Comparison of ENCODE assay signal across 9 mouse cellular contexts in genomic region chr7:79935511-79936205, GRCm38 (mm10). TPM values are rescaled to one million over a fixed set of nuclear protein-coding genes. Genes with fewer than 3 reads are reported as not detected.
DNase-seq lines count a peak whose midpoint lies in the region; ATAC-seq and TF ChIP-seq lines count a peak whose summit lies in the region.
"Had no signal": no experiment of that assay in that cellular context is flagged by ENCODE, and none has a peak within 500 bp of the region (broad histone marks: within the 10 kb centered on the region; RNA-seq: fewer than 3 reads in every experiment).

No protein-coding gene starts in this region.

- H3K9ac ChIP-seq in forebrain, embryonic 14.5 days (ENCODE audit: low read length): peak overlapping the region; percentile 76

- intact Hi-C loops in heart, postnatal 36 days (cut with DNase I): loop anchor here (5.0 to 10.0 kb wide), 4 partner anchors 87 to 329 kb away; partner anchors contain the start of genes Idh2, Ngrn, Vps33b and Zfp710

- WGBS in forebrain, embryonic 14.5 days: 14% methylated on average over 19 of the region's 19 CpGs
- 3% methylated on average over 19 of the region's 19 CpGs for WGBS in large intestine, adult 2 months

- peak overlapping the region; percentile 74 for H3K4me2 ChIP-seq in forebrain, embryonic 14.5 days (ENCODE audit: low read length)

- peaks cover 3% of the 10 kb centered on the region; the same call in 1 of the 2 replicates for H3K4me1 ChIP-seq in testis, adult 2 months (ENCODE audit: control insufficient read depth, insufficient read depth, low read length)
- peaks cover 11% of the 10 kb centered on the region; the same call in 1 of the 2 replicates for H3K4me1 ChIP-seq in forebrain, embryonic 14.5 days (ENCODE audit: control insufficient read depth, insufficient read depth, low read length)
- H3K4me1 ChIP-seq in megakaryocyte, embryonic 14.5 days: peaks cover 18% of the 10 kb centered on the region

- peak overlapping the region; percentile 30; the same call in 1 of the 2 replicates for H3K4me3 ChIP-seq in testis, adult 2 months (ENCODE audit: control insufficient read depth, low read depth, low read length)
- peak overlapping the region; percentile 43 for H3K4me3 ChIP-seq in forebrain, embryonic 14.5 days (ENCODE audit: low read depth, low read length)
- peak overlapping the region; percentile 88 for H3K4me3 ChIP-seq in megakaryocyte, embryonic 14.5 days (replicated peaks)

- TF ChIP-seq POLR2A in testis, adult 2 months (IDR thresholded peaks at IDR 0.05; ENCODE audit: control insufficient read depth, low read depth, low read length): no peak

- H3K9me3 ChIP-seq in forebrain, embryonic 14.5 days (replicated peaks; ENCODE audit: control insufficient read depth, low read length): no peaks in the 10 kb centered on the region
- peaks cover 16% of the 10 kb centered on the region for H3K9me3 ChIP-seq in megakaryocyte, embryonic 14.5 days

- peak overlapping the region; percentile 26 for H3K27ac ChIP-seq in testis, adult 2 months (ENCODE audit: control insufficient read depth, insufficient read depth, low read depth, low read length)
- no peak overlapping the region for H3K27ac ChIP-seq in forebrain, embryonic 14.5 days (ENCODE audit: low read depth, low read length)

- peak; percentile 44; the same call in 1 of the 2 replicates for ATAC-seq in forebrain, embryonic 14.5 days

- H3K36me3 ChIP-seq in testis, adult 2 months (ENCODE audit: control insufficient read depth, insufficient read depth, low read length): no peaks in the 10 kb centered on the region
- H3K36me3 ChIP-seq in forebrain, embryonic 14.5 days (ENCODE audit: control insufficient read depth, insufficient read depth, low read length): no peaks in the 10 kb centered on the region
- no peaks in the 10 kb centered on the region for H3K36me3 ChIP-seq in megakaryocyte, embryonic 14.5 days (replicated peaks; ENCODE audit: low read length)
- H3K36me3 ChIP-seq in splenic B cell, adult 2 months (ENCODE audit: control insufficient read depth, insufficient read depth, low read length, poor library complexity, severe bottlenecking): no peaks in the 10 kb centered on the region

- no peaks in the 10 kb centered on the region for H3K27me3 ChIP-seq in testis, adult 2 months (ENCODE audit: control insufficient read depth, insufficient read depth, low read length)
- no peaks in the 10 kb centered on the region for H3K27me3 ChIP-seq in forebrain, embryonic 14.5 days (replicated peaks; ENCODE audit: control insufficient read depth, insufficient read depth, low read length)
- H3K27me3 ChIP-seq in megakaryocyte, embryonic 14.5 days (replicated peaks): peaks cover 67% of the 10 kb centered on the region
- peaks cover 3% of the 10 kb centered on the region; the same call in 1 of the 2 replicates for H3K27me3 ChIP-seq in splenic B cell, adult 2 months (ENCODE audit: control insufficient read depth, insufficient read depth, low read length, poor library complexity, severe bottlenecking)

- TF ChIP-seq CTCF in testis, adult 2 months (IDR thresholded peaks at IDR 0.05; ENCODE audit: control insufficient read depth, insufficient read depth, insufficient replicate concordance, low read depth, low read length): no peak

- DNase-seq in testis, postnatal 14 days (ENCODE audit: low spot score): no peak
- DNase-seq in forebrain, embryonic 14.5 days (ENCODE audit: low spot score): peak; percentile 16
- peak; percentile 63 to 73 for DNase-seq in heart, postnatal 36 days
- DNase-seq in large intestine, adult 2 months (ENCODE audit: low read depth, low spot score): peak; percentile 85
- peak; percentile 11 for DNase-seq in splenic B cell, adult 2 months (ENCODE audit: low read depth, low spot score)
- DNase-seq in thymus, postnatal 36 days: no peak

RNA-seq across cellular contexts. Expression of gene Arpin, which starts 0.5 kb away (rescaled TPM):
- 0.43 and 0.51 TPM in 2 replicates for polyA plus RNA-seq in testis, adult 2 months (2012; rRNA removed)
- 16.0 and 17.3 TPM in 2 replicates for polyA plus RNA-seq in forebrain, embryonic 14.5 days (2014; fragmentation: Nextera tagmentation; extraction: Ambion mirVana)
- 10 to 100 TPM in 1 of 2 experiments, 1 to 10 TPM in 1; 9.8 to 11.4 TPM for total RNA-seq in heart, postnatal 36 days (2021)
- polyA plus RNA-seq in large intestine, adult 2 months (2012; rRNA removed): 38.9 and 42.3 TPM in 2 replicates
- polyA plus RNA-seq in megakaryocyte, embryonic 14.5 days (2012; ENCODE audit: insufficient read depth, low replicate concordance): 0.74 and 1.5 TPM in 2 replicates
- total RNA-seq: MEL had no signal

RNA-seq across cellular contexts. Expression of gene Ap3s2, which starts 15.2 kb away (rescaled TPM):
- polyA plus RNA-seq in testis, adult 2 months (2012; rRNA removed): 5.6 and 6.3 TPM in 2 replicates
- polyA plus RNA-seq in forebrain, embryonic 14.5 days (2014; fragmentation: Nextera tagmentation; extraction: Ambion mirVana): 50.5 and 52.5 TPM in 2 replicates
- 10 to 100 TPM; 21.1 to 24.6 TPM for total RNA-seq in heart, postnatal 36 days (2021)
- polyA plus RNA-seq in large intestine, adult 2 months (2012; rRNA removed): 12.4 and 14.3 TPM in 2 replicates
- polyA plus RNA-seq in megakaryocyte, embryonic 14.5 days (2012; ENCODE audit: insufficient read depth, low replicate concordance): 5.0 and 7.9 TPM in 2 replicates

Comparison
In these comparisons a context has a peak if more than half of its experiments do, and no peak if none do; other contexts are left out.
1. H3K4me3 ChIP-seq: peak in every context shown above with its lines; median percentile 88 in megakaryocyte, embryonic 14.5 days; 43 in forebrain, embryonic 14.5 days; 30 in testis, adult 2 months.
2. DNase-seq: peak in forebrain, embryonic 14.5 days (single experiment), heart, postnatal 36 days (2 of 2), large intestine, adult 2 months (single experiment) and splenic B cell, adult 2 months (single experiment); none in testis, postnatal 14 days (single experiment) and thymus, postnatal 36 days (0 of 2).